Mouse (Mus musculus) olfactory bulb, adult 2 months (tissue): ENCODE results near the gene Gm4559. TPM values are rescaled to one million over a fixed set of nuclear protein-coding genes. Genes with fewer than 3 reads are reported as not detected.
A peak's percentile ranks its signal among the peaks of the same experiment; 100 is the strongest.
"Not testable (repeated sequence)": the region's sequence is repeated elsewhere in the genome, so short reads cannot be mapped to it uniquely, and the experiment has no call there.

Source experiments
- H3K27ac ChIP-seq: fragments of 200-500 bp; 2 replicates; pipeline ENCODE4 v1.5.1; 2012; ENCODE audit warnings: low read depth, low read length; ENCODE audit not compliant: insufficient read depth
- H3K4me1 ChIP-seq: fragments of 200-500 bp; 2 replicates; pipeline ENCODE4 v1.6.1; 2012; ENCODE audit warnings: low read length; ENCODE audit not compliant: control insufficient read depth, insufficient read depth
- H3K4me3 ChIP-seq: fragments of 200-500 bp; 2 replicates; pipeline ENCODE4 v1.5.1; 2012; ENCODE audit warnings: mild to moderate bottlenecking, low read depth, low read length, moderate library complexity; ENCODE audit not compliant: insufficient read depth
- CTCF ChIP-seq: fragments of 200-500 bp; IDR thresholded peaks from 2 replicates; pipeline ENCODE4 v1.5.1; 2012; ENCODE audit warnings: low read depth, mild to moderate bottlenecking, low read length, moderate library complexity; ENCODE audit not compliant: insufficient read depth
- POLR2A ChIP-seq: fragments of 200-500 bp; IDR thresholded peaks from 2 replicates; pipeline ENCODE4 v1.6.1; 2012; ENCODE audit warnings: mild to moderate bottlenecking, low read depth, low read length, moderate library complexity; ENCODE audit not compliant: insufficient read depth
- WGBS: fragments of 180-500 bp; shearing (Covaris S2); methylation state at CpG from one replicate; pipeline ENCODE4 v1.1.7; 2018; 5-methylcytosine and 5-hydroxymethylcytosine counted together
- polyA plus RNA-seq: library from polyadenylated mRNA; stranded (reverse); fragments of >200 nt; gene quantifications from 2 replicates; pipeline ENCODE4 v1.2.4, GENCODE M21; 2012; ENCODE audit warnings: low replicate concordance; ENCODE audit not compliant: missing spikeins, insufficient read depth, insufficient read length

Gene Gm4559
- polyA plus RNA-seq, 1 experiment, result not detected

DNA sequence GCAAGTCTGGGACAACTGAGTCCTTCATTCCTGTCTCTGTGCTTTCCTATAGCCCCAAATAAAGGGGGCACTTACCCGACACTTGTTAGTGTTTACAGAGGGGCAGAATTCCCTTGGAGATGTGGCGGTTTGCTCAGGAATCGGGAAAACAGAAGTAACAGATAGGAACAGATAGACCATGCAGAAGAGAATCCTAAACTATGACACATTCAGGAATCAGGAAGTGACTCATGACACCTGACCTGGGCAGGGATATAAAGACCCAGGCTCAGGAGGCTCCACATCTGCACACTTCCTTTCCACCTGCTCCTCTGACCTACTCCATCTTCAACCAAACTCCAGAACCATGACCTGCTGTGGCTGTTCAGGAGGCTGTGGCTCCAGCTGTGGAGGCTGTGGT lies 29.1 kb upstream of the Gm4559 start, which contains the start of gene Krtap5-4:
Gene Krtap5-4, plus strand, starts transcription at position 301 of the 400 bp plus-strand sequence.
- Histone ChIP-seq H3K4me3 (no peak within 1 kb of the TSS), H3K4me1 (no peaks in the 10 kb centered on the region), H3K27ac (no peak within 1 kb of the TSS)
- TF ChIP-seq CTCF, result no peak
- TF ChIP-seq POLR2A, result no peak
- 63% methylated on average over 3 of the region's 3 CpGs for WGBS

DNA sequence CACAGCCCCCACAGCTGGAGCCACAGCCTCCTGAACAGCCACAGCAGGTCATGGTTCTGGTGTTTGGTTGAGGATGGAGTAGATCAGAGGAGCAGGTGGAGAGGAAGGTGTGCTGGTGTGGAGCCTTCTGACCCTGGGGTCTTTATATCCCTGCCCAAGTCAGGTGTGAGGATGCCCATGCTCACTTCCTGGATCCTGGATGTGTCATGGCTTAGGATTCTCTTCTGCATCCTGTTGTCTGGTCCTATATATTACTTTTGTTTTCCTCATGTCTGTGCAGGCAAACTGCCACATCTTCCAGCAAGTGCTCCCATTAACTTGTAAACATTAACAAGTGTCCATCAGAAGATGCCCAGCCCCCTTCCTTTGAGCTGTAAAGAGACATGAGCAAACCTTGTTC lies 22.9 kb upstream of the Gm4559 start, which contains the start of gene Krtap5-1:
Gene Krtap5-1, minus strand, starts transcription at position 101 of the 400 bp plus-strand sequence.
- H3K4me3 ChIP-seq, H3K27ac ChIP-seq, H3K4me1 ChIP-seq: not testable (repeated sequence)

DNA sequence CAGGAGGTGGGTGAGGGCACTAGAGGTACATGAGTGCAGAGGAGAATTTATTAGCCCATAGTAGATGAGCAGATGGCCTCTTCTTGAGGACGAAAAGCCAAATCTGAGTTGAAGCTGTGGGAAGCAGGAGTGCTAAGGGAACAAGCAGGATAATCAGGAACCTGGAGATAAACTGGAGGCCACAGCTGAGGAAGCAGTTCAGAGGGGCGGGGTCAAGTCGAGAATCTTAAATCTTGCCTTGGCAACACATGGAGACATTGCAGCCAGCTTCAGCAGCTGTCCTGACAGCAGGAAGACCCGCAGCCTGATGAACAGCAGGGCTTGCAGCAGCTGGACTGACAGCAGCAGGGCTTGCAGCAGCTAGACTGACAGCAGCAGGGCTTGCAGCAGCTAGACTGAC lies 21.9 kb upstream of the Gm4559 start:
- not testable (repeated sequence) for H3K4me1 ChIP-seq, H3K4me3 ChIP-seq, H3K27ac ChIP-seq
- WGBS, result 34% methylated on average over 4 of the region's 4 CpGs

GRCm38 (mm10) chr7:142295418-142295817 lies 21.3 kb upstream of the Gm4559 start:
- Histone ChIP-seq H3K27ac (no peak overlapping the region), H3K4me1 (no peaks in the 10 kb centered on the region), H3K4me3 (no peak overlapping the region)
- no peak for TF ChIP-seq CTCF
- no peak for TF ChIP-seq POLR2A

DNA sequence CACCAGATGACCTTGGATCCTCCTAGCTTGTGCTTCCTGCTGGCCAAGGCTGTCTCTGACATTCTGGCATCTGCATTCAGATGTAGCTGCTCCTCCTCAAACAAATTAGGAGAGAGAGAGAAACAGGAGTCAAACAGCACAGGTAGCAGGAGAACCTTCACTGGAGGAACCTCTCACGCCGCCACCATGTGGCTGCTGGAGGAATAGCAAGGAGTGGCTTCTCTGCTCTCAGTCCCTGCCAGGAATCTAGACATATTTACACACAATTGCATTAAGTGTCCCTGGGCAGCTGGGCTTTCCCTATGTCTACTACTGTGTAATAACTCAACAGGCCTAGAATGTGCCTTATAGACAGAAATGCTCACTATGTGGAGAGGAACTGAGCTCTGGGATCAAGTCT lies 19.7 kb upstream of the Gm4559 start:
- not testable (repeated sequence) for H3K27ac ChIP-seq, H3K4me3 ChIP-seq, H3K4me1 ChIP-seq
- 0 out of 2 replicates have a peak, but pooled peaks have one; percentile 21 for TF ChIP-seq CTCF
- WGBS, result 0% methylated on average over 2 of the region's 2 CpGs

DNA sequence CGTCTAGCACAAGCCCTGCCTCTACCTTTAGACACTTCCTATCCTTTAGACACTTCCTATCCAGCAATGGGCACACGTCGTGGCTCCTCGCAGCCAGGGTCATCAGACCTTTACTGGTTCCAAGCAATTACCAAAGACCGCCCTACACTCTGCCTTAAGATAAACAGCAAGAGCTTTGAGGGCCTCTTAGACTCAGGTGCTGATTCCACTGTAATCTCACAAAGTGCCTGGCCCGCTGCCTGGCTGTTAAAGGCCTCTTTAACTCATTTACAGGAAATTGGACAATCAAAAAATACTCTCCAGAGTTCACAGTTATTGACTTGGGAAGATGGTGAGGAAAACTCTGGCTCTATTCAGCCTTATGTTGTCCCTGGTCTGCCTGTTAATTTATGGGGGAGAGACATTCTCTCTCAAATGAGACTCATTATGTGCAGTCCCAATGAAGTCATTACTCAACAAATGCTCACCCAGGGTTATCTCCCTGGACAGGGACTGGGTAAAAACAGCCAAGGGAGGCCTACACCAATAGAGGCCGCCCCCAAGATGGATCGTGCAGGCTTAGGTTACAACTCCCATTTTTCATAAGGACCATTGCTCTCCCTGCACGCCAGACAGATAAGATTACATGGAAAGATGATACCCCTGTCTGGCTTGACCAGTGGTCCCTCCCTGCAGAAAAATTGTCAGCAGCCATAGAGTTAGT lies 11.9 kb upstream of the Gm4559 start:
- 92% methylated on average over 9 of the region's 9 CpGs for WGBS
- not testable (repeated sequence) for H3K27ac ChIP-seq, H3K4me1 ChIP-seq, H3K4me3 ChIP-seq

- H3K4me3 ChIP-seq, result no peak overlapping the region
- H3K4me1 ChIP-seq, result peaks cover 7% of the 10 kb centered on the region; the same call in 1 of the 2 replicates
- H3K27ac ChIP-seq, result no peak overlapping the region; the same call in 1 of the 2 replicates
- WGBS, result 28% methylated on average over 23 of the region's 23 CpGs
- no peak for TF ChIP-seq CTCF
- TF ChIP-seq POLR2A, result no peak
These were observed 11.1 kb upstream of the Gm4559 start for GRCm38 (mm10) chr7:142285130-142285835.

DNA sequence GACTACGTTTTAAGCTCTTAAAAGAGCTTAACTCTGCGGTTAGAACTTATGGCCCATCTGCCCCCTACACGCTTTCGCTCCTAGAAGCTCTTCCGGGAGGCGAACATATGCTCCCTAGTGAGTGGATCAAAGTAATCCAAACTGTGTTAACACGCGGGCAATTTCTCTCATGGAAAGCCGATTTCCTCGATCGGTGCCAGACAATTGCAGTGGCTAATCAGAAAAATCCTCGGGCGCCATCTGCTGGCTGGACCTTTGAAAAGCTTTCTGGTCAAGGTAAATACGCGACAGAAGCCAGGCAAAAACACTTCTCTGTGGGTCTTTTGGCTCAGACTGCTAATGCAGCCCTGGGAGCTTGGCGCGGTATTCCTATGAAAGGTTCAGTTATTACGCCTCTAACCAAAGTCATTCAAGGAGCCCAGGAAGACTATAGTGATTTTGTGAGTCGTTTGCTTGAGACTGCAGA lies 10.5 kb upstream of the Gm4559 start:
- Histone ChIP-seq H3K27ac (peak overlapping the region; percentile 51), H3K4me1 (peaks cover 7% of the 10 kb centered on the region; the same call in 1 of the 2 replicates), H3K4me3 (peak overlapping the region; percentile 65)
- TF ChIP-seq POLR2A (no peak), CTCF (peak; percentile 54; the same call in 1 of the 2 replicates)
- under 1% methylated on average over 19 of the region's 19 CpGs for WGBS

DNA sequence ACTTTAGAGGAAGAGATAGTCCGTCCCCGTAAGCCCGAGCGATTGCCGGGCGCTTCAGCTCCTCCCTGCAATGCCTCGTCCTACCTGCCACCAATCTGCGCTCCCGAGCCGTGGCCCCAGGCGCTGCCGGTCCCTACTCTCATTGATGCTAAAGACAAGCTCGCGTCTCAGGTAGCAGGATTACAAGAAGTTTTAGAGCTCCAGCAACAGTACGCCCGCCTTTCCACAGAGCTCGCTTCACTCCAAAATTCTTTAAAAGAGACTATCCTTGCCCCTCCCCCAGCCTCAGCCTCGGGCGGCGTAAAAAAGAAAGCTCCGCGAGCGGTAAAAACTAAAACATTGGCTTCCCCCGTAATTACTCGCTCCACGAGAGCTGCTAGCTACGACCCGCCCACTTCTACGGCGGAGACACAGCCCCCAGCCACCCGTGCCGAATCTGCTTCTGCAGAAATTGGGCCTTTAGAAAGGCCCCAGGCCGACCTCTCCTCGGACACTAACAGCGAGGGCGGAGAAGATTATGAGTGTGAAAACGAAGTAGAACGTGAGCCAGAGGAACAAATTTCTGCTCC lies 9.9 kb upstream of the Gm4559 start:
- H3K27ac ChIP-seq, result peak overlapping the region; percentile 51
- WGBS, result under 1% methylated on average over 38 of the region's 38 CpGs

DNA sequence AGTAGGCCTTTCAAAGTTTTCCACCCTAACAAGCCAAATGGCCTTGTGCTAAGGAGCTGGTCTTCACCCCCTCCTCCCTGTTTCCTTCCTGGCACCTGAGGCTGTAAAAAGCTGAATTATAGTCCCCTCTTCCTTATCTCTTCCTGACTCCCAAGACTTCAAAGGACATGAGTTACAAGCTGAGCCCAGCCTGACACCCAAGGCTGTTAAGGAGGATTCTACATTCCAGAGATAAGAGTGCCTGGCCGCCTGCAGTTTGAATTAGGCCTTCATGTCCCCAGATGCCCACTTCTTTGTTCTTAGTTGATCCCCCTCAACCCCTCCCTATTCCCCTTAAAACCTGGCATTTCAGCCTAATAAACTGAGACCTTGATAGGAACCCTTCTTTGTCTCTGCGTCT lies 8.7 kb upstream of the Gm4559 start:
- WGBS, result 75% methylated on average over 2 of the region's 2 CpGs
- not testable (repeated sequence) for H3K4me3 ChIP-seq, H3K4me1 ChIP-seq, H3K27ac ChIP-seq

More for the DNA sequence above, 9.9 kb upstream of the Gm4559 start:
- H3K4me1 ChIP-seq, result peaks cover 7% of the 10 kb centered on the region; the same call in 1 of the 2 replicates
- TF ChIP-seq CTCF (peak; percentile 7; the same call in 1 of the 2 replicates), POLR2A (no peak)
- peak overlapping the region; percentile 65 for H3K4me3 ChIP-seq

DNA sequence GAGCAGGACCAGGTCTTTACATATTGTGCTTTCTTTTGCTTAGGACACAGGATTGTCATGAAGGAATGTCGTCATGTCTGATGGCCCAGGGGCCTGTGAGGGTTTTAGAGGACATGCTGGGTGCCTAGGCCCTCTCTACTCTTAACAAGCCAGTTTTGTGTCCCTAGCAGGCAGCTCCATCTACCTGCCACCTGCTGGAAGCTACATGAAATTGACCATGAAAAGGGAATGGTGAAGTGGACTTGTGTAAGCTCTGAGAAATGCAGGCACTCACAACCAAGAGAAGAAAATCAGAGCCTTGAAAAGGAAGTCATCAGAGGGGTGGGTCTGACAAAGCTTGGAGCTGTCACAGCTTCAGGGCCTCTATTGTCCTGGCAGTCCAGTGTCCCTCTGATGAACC lies 5.1 kb upstream of the Gm4559 start:
- WGBS, result 78% methylated on average over 1 of the region's 1 CpGs
- not testable (repeated sequence) for H3K4me3 ChIP-seq, H3K27ac ChIP-seq, H3K4me1 ChIP-seq
